Mouse (Mus musculus) urinary bladder, adult 2 months (tissue): Measurements from ENCODE around the gene Gnb1. TPM values are rescaled to one million over a fixed set of nuclear protein-coding genes. Genes with fewer than 3 reads are reported as not detected.
"Not testable (repeated sequence)": the region's sequence is repeated elsewhere in the genome, so short reads cannot be mapped to it uniquely, and the experiment has no call there.

Experiments used
- DNase-seq: peaks from one replicate; pipeline ENCODE4 v3.0.0; 2022; ENCODE audit warnings: low spot score
- polyA plus RNA-seq: library from polyadenylated mRNA; depleted of rRNA; stranded (reverse); fragments of >200 nt; gene quantifications from 2 replicates; pipeline ENCODE4 v1.2.3, GENCODE M21; 2012

Gene Gnb1
- polyA plus RNA-seq, 1 experiment = 328 TPM

DNA sequence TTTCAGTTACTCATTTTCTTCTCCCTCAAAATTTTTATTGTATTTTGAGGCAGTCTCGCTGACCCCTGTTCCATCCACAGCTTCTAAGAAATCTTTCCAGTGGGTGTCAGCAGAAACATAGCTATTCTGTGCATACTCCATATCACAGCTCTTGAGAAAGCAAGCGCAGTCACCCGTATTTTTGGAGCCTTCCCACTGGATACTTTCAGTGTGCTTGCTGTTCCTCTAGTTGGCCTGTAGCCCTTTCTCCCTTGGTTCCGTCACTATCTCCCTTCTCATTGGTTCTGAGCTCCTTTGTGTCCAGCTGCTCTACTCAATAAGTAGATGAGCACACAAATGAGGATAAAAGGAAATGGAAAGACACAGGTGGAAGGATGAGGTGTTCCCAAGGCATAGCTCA is 59.9 kb downstream of the Gnb1 start:
- no peak for DNase-seq

DNA sequence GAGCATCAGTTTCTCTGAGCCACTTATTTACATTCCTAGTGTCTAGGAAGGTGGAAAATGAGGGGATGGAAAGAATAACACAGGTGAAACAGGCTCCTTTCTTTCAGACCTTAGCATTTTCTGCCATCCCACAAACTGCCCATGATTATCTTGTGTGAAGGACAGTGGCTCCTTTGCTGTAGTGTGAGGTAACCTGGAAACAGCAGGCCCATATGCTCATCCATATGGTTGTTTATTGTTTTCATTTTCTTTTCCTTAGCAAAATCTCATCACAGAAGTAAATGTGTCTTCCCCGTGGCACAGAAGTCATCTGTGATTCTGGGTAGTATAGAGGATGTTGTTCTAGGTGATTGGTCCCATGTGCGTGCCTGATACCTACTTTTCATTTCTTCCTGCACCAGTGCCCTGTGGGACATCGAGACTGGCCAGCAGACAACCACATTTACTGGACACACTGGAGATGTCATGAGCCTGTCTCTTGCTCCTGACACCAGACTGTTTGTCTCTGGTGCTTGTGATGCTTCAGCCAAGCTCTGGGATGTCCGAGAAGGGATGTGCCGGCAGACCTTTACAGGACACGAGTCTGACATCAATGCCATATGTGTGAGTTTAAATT is 61.9 kb downstream of the Gnb1 start:
- DNase-seq = no peak

DNA sequence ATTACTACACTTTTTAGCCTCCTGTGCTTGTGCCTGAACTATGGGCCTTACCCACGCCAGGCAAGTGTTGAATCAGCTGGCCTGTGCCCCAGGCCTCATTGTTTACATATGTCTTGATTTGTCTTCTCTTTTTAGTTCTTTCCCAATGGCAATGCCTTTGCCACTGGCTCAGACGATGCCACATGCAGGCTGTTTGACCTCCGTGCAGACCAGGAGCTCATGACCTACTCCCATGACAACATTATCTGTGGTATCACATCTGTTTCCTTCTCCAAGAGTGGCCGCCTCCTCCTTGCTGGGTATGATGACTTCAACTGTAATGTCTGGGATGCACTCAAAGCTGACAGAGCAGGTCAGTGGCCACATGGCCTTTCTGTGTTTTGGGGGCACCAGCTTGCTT is 63.7 kb downstream of the Gnb1 start:
- no peak for DNase-seq

DNA sequence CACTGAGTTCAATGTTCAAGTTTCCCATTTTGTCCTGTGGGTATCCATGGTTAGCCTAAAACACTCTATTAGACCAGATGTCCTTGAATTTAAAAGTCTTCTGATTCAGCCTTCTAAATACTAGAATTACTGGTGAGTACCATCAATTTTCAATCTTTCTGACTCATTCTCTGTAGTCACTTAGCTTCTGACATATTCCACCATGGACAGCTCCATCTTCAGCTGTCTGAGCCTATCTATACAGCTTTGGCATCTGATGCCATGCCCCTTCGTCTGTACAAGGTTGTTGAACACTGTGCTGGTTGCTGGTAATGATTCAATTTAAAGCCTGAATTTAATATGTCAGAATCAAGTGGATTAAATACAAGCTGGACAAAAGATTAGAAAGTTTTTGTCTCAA is 64.3 kb downstream of the Gnb1 start:
- DNase-seq = no peak

DNA sequence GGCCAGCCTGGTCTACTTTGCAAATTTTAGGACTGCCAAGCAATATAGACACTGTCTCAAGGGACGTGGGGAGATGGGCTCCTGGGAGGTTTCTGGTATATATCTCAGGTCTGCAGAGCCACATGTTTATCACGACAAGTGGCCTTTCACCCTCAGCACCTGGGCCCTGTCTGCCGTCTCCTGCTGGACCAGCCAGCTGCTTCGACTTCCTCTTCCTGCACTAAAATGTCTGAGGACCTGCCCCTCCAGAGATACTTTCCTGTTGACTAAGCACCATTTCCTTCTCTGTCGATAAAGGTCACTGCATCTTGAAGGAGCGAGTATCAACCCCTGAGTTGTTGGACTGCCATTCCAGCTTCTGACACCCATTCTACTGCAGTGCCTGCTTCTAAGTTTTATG is 68.3 kb downstream of the Gnb1 start:
- no peak for DNase-seq

DNA sequence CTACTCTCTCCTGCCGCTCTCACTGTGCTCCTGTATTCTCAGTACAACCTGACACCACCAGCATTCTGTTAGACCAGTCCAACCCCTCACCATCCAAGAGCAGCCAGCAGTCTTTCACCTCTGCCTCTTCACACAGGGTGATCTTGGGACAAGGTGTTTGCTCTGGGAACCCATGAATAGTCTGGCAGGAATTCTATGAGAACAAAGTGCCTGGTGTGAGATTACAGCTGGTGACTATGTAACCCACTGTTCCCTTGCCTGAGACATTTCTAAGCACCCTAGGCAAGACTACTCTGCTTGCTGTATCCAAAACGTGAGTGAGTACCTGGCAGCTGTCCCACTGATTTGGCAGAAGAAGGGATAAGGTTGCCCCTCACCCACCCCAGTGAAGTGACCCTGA is 69.8 kb downstream of the Gnb1 start:
- DNase-seq = no peak

DNA sequence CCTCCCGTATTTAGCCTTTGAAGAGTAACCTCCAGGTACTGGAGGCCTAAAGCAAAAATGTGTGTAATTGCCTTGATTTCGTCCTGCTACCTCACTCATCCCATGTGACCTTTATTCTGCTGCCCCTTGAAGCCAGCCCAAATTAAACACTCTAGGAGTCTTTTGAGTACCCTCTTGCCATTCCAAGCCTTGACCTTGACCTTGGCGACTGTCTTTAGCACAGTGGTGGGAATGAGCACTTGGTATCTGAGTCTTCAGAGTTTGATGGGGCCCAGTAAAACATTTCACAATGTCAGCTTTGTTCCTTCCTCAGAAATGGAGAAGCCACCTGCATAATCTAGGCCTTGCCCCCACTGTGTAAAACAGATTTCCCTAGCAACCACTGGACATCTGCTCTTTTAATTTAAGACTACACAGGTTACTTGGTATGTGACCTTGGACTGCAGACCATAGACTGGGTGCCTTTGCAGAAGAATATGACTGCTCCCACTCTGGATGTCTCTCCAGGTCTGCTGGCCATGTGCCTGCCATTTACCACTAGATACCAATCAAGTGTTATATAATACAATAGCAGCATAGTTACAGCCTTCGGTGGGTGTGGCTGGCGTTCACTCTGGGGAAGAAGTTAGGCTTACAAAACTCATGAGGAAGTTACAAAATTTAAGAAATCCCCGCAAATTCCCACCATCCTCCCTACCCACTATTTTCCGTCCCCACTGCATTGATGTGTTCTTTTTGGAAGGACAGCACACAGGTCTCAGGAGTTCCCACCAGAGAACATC is 70.7 kb downstream of the Gnb1 start, which contains the start of gene Nadk:
Nadk (plus strand) TSS at position 718 of the 782 bp plus-strand sequence.
- no peak for DNase-seq

DNA sequence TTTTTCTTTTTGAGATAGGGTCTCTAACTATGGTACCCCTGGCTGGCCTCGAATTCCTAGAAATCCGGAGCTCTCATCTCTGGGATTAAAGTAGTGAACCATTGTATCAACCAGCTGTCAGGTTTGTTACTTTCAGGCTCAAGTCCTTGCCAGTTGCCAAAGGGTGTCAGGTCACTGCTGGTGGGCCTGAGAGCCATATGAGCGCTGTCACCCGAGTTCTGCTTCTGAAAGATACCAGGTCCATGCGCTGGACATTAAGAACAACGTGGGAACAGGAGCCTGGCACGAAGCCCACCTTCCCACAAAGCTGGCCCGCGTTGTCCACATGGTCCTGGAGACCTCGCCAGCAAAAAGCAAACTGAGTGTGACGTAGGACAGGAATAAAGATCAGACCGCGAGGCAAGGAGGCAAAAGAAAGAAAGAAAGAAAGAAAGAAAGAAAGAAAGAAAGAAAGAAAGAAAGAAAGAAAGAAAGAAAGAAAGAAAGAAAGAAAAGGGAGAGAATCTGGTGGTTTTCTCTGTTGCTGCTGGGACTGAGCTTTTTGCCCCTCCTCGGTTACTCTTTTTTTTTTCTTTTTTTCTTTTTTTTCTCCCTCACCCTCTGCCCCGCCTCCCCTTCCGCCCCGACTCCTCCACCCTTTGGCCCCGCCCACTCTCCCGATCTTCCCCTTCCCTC is 71.7 kb downstream of the Gnb1 start:
- no peak for DNase-seq

DNA sequence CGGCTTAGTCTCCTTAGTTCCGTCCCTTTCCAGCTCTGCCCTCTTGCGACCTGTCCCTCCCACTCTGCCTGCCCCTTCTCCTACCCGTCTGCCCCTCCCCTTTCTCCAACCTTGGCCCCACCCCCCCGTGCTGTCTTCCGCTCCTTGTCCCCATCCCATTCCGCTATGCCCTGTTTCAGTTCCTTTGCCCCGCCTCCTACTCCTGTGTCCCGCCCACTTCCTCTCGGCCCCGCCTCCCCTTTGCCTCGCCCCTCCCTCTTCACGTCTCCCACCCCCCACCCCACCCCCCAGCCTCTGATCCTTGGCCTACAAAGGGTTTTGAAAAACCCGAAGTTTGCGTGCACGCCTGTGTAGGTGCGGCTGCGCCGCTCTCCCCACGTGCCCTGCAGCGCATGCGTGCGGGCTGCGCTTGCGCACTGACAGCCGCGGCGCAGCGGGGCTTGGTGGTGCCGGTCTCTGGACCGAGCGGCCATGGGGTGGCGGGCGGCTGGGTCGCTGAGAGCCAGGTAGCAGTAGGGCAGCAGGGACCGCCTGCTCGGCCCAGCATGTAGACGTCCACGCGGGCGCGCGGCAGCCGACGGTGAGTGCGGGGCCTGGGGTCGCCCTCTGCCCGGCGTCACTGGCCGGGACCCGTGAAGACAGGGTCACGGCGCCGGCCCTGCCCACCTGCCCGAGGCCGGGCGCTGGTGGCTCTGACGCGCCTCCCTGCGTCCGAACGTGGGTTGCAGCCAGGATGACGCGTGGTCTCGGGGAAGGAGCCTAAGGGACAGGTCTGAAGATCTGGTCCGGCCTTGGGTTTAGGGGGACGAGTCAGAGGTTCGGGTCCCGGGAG is 72.5 kb downstream of the Gnb1 start:
- peak; percentile 95 for DNase-seq

DNA sequence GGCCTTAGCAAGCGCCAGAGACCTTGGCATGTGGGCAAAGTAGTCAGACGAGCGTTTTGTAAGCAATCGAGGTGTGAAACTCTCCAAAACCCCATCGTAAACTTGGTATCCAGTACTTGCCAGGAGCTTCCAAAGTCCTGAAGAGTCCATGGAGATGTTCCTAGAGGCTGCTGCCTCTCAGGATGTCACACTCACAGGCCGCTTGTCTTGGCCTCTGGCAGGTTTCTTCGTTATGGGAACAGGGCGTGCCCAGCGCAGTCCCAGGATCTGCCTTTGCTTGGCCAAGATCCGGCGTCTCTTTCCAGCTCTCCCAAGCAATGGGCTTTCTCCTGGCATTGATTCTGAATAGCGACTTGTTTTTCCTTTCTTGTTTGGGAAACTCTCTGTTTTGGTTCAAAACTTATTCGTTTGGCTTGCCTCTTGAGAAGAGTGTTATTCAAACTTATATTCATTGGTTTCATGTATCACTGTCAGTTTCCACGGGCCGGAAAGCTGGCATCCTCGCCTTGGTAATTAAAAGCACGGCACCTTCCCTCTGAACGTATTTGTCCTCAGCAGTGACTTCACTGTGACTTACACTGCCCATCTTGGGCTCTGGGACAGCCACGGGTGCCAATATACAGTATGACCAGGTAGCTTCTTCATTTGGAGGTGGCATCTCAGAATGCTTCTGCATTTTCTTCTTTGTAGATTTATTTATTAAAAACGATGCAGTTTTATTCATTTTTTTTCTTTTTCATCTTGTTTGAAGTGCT is 73.3 kb downstream of the Gnb1 start:
- DNase-seq = no peak

DNA sequence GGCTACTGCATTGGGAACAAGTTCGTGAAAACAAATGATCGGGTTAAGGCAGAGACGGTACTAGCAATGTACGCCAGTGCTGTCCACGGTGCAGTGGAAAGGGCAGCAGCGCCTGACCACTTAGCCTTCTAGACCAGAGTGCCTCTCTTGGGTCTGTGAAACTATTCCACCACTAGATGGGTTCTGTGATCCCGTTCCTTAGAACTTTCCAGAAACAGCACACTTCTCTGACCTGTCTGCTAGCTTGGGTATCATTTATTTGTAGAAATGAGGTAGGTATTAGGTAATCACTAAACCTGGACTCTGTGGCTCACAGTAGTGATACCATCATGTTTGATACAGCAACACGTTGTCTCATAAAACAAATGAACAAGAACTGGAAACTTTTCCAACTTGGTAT is 75.4 kb downstream of the Gnb1 start:
- no peak for DNase-seq

DNA sequence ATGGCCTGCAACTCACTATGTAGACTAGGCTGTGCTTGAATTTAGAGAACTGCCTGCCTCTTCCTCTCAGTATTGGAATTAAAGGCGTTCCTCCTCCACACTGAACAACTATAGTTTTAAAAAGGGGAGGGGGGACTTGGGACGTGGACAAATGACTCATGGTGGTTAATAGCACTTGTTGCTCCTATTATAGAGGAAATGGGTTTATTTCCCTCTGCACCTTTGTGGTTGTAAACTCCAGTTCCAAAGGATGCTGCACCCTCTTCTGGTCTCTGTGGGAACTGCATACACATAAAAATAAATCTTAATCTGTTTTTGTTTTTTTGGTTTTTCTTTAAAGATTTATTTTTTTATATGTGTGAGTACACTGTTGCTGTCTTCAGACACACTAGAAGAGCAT is 77.0 kb downstream of the Gnb1 start:
- no peak for DNase-seq

DNA sequence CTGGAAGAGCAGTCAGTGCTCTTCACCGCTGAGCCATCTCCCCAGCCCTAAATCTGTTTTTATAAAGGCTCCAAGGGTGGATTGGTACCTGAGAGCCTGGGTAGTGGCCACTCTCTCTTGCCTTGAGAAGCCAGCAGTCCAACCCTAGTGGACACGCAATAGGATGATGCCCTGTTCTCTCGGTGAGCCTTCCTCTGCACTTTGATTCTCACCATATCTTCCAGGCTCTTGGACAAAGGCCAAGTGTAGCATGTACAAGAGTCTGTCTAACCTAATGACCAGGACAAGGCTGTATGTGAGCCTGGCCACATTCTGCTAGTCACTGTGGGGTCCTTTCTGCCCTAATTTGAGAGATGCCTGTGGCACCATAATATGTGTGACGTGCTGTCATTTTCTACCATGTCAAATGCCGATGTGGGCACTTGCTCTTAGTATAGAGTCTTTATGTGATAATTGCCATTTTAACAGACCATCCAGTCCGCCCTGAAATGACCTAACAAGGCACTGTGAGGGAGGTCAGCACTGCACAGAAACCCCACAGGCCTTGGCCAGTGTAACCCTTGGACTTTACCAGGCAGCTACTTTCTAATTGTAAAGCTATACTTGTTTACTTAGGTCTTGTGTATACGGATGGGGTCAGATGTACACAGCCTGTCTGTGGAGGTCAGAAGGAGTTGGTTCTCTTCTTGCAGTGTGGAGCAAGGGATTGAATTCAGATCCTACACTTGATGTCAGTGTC is 77.6 kb downstream of the Gnb1 start:
- no peak for DNase-seq

DNA sequence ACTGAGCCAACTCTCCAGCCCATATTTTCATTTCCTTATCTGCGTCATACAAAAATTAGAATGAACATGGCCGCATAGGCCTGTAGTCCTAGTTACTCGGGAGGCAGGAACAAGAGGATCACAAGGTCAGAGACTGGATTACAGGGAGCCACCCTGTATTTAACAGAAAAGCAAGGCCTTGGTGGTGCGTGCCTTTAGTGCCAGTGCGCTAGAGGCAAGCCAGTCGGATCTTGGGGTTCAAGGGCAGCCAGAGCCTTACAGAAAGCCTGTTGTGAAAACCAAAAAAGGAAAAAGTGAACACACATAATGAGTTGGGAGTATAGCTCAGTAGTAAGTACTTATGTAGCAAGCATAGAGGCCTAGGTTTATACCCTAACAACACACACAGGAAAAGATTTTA is 78.7 kb downstream of the Gnb1 start:
- DNase-seq = no peak

DNA sequence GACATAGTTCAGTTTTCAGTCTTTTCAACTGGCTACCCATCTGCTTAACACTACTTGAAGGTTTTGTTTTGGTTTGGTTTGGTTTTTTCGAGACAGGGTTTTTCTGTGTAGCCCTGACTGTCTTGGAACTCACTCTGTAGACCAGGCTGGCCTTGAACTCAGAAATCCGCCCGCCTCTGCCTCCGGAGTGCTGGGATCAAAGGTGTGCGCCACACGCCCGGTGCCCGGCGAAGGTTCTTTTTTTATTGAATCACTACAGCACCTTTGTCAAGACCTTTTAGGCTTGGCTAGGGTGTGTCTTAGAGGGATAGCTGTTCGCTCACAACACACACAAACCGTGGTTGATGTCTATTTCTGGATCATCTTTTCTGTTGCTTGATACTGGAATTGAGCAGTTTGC is 79.2 kb downstream of the Gnb1 start:
- DNase-seq = not testable (repeated sequence)

DNA sequence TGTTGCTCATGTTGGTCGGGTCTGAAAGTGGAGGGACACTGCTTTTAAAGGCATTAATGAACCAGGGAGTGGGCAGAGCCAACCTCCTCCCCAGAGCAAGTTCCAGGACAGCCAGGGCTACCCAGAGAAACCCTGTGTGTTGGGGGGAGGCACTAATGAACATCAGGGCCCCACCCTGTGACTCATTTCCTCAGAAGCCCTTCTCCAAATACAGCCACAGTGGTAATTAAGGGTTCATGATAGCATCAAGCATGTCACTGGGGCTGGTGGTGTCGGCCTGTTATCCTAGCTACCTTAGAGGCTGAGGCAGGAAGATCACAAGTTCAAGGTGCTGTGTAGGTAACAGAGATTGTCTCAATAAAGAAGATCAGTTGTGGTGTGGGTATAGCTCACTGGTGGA is 80.3 kb downstream of the Gnb1 start:
- DNase-seq = no peak

DNA sequence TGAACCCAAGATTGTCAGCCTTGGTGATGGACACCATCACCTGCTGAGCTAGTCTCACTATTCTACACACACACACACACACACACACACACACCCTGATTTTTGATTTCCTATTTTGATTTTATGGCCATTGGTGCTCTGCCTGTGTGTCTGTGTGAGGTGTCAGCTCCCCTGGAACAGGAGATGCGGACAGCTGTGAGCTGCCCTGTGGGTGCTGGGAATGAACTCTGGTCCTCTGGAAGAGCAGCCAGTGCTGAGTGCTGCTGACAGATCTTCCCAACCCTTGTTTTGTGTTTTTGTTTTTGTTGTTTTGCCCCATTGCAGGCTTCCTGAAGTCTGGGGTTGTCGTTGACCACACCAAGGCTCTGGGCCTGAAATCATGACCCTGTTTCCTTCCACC is 82.0 kb downstream of the Gnb1 start:
- no peak for DNase-seq

DNA sequence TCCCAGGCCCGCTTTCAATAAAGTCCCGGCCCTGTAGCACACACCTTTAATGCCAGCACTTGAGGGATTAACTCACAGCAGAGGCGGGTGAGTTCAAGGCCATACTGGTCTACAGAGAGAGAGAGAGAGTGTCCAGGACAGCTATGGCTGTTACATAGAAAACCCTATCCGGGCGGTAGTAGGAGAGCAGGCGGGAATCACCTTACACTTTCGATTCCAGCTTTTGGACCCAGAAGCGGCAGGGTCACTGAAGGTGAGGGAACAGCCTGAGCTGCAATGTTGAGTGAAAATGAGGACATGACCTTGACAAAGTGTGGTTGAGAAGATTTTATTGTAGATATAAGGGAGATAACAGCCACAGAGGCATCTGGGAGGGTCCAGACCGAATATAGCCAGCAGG is 82.7 kb downstream of the Gnb1 start:
- DNase-seq = no peak

DNA sequence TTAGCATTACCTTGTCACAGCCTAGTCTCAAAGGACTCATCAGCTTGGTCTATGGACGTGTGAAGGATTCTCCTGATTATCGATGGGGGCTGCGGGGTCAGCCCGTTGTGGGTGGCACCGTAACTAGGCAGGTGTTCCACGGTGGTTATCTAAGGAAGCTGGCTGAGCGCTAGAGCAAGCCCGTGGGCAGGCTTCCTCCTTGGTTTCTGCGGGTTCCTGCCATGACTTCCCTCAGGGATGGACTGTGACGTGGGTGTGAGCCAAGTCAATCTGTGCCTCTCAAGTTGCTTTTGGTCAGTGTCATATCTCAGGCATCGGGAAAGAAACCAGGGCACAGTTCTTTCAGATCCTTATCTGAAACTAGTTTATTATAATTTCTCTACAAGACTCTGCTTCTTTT is 83.8 kb downstream of the Gnb1 start:
- no peak for DNase-seq

DNA sequence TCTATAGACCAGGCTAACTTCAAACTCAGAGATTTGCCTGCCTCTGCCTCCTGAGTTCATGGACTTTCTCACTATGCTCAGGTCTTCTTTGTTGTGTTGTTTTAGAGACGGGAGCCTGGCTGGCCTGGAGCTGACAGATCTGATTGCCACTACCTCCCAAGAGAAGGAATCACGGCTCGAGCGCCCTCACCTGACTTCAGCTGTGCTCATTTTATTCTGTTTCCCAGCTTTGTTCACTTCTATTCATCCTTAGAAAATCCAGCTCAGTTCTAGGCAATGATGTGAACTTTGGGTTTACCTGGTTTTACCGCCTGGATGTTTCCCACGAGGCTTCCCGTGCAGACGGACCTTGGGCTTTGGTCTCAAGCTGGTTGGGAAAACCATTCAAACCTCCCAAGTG is 84.4 kb downstream of the Gnb1 start:
- DNase-seq = no peak

DNA sequence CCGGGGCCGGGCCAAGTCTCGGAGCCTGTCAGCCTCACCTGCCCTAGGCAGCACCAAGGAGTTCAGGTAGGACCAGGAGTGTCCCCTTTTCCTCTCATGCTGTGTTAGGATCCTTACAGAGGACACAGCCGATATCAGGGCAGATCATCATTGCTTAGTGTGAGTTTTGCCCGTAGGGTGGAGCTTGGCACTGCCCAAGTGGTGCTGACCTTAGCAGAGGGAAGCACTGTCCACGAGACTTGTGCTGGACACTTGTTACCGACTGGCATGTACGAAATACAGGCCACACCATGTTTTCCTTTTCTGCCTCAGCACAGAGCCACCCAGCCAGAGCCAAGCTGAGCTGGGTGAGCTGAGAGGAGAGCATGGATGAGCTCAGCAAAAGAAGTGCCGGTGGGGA is 86.0 kb downstream of the Gnb1 start:
- DNase-seq = no peak
